Mouse (Mus musculus) stomach, postnatal 0 days (tissue): Measurements from ENCODE around the gene Rapgefl1. TPM values are rescaled to one million over a fixed set of nuclear protein-coding genes. Genes with fewer than 3 reads are reported as not detected.

ENCODE experiments used
- ATAC-seq: fragments of 200-750 bp; cut with Nextera tagmentation; 2 replicates; pipeline ENCODE4 v1.8.0; 2017; ENCODE audit not compliant: low FRiP score, low TSS enrichment
- DNase-seq: peaks from one replicate; pipeline ENCODE4 v3.0.0-alpha.2; 2016; ENCODE audit warnings: low spot score
- H3K27ac ChIP-seq: fragments of 300-500 bp; sonication (generic); replicated peaks from 2 replicates; pipeline ENCODE4 v1.5.1; 2014; ENCODE audit warnings: mild to moderate bottlenecking, control low read depth
- H3K27me3 ChIP-seq: fragments of 300-500 bp; sonication (generic); 2 replicates; pipeline ENCODE4 v1.6.1; 2014; ENCODE audit warnings: low read length; ENCODE audit not compliant: control insufficient read depth, insufficient read depth
- H3K36me3 ChIP-seq: fragments of 300-500 bp; sonication (generic); 2 replicates; pipeline ENCODE4 v1.6.1; 2014; ENCODE audit warnings: low read length, mixed read lengths; ENCODE audit not compliant: control insufficient read depth, insufficient read depth
- H3K4me1 ChIP-seq: fragments of 300-500 bp; sonication (generic); replicated peaks from 2 replicates; pipeline ENCODE4 v1.6.1; 2014; ENCODE audit warnings: antibody characterized with exemption; ENCODE audit not compliant: control insufficient read depth, insufficient read depth
- H3K4me2 ChIP-seq: fragments of 300-500 bp; sonication (generic); replicated peaks from 2 replicates; pipeline ENCODE4 v1.6.1; 2014; ENCODE audit warnings: low read depth, mild to moderate bottlenecking, control low read depth, moderate library complexity
- H3K4me3 ChIP-seq: fragments of 300-500 bp; sonication (generic); 2 replicates; pipeline ENCODE4 v1.5.1; 2014; ENCODE audit warnings: low read depth, low read length, control low read depth
- H3K9ac ChIP-seq: fragments of 300-500 bp; sonication (generic); 2 replicates; pipeline ENCODE4 v1.6.1; 2014; ENCODE audit warnings: mild to moderate bottlenecking, low read length, control low read depth, mixed read lengths
- H3K9me3 ChIP-seq: fragments of 300-500 bp; sonication (generic); 2 replicates; pipeline ENCODE4 v1.6.1; 2016; ENCODE audit warnings: low read length; ENCODE audit not compliant: control insufficient read depth
- CTCF ChIP-seq: IDR thresholded peaks from 2 replicates; pipeline ENCODE4 v1.5.1; 2016; ENCODE audit warnings: antibody characterized with exemption, low read depth, mild to moderate bottlenecking, moderate library complexity
- EP300 ChIP-seq: optimal IDR thresholded peaks from 2 replicates; pipeline ENCODE3; 2016; ENCODE audit warnings: antibody characterized with exemption
- WGBS: fragments of 180-500 bp; shearing (Covaris S2); extraction: QIAGEN DNeasy Blood & Tissue Kit; methylation state at CpG from one replicate; pipeline ENCODE4 v1.1.7; 2014; 5-methylcytosine and 5-hydroxymethylcytosine counted together
- polyA plus RNA-seq: library from polyadenylated mRNA; unstranded; fragments of >200 nt; fragmentation: Nextera tagmentation; extraction: Ambion mirVana; gene quantifications from 2 replicates; pipeline ENCODE4 v1.2.1, GENCODE M21; 2015

Rapgefl1 gene
- polyA plus RNA-seq, 1 experiment from 2014 or later, result 6.9 TPM

- Histone ChIP-seq H3K4me2 (no peak overlapping the region), H3K9me3 (no peaks in the 10 kb centered on the region), H3K4me3 (no peak overlapping the region), H3K4me1 (no peaks in the 10 kb centered on the region), H3K27me3 (no peaks in the 10 kb centered on the region), H3K9ac (no peak overlapping the region), H3K36me3 (no peaks in the 10 kb centered on the region), H3K27ac (no peak overlapping the region)
- ATAC-seq (peak; percentile 70), DNase-seq (peak; percentile 89)
- TF ChIP-seq EP300 (no peak), CTCF (peak; percentile 89)
- WGBS, result 37% methylated on average over 14 of the region's 14 CpGs
Measured at GRCm38 (mm10) chr11:98858759-98859731, 22.5 kb downstream of the Rapgefl1 start.

- Histone ChIP-seq H3K4me1 (no peaks in the 10 kb centered on the region), H3K4me2 (peak within 1 kb of the TSS; percentile 66), H3K4me3 (peak within 1 kb of the TSS; percentile 69), H3K9me3 (no peaks in the 10 kb centered on the region), H3K36me3 (peaks cover 4% of the 10 kb centered on the region), H3K27me3 (no peaks in the 10 kb centered on the region), H3K27ac (peak within 1 kb of the TSS; percentile 93), H3K9ac (peak within 1 kb of the TSS; percentile 83)
- ATAC-seq, result peak; percentile 91
- peak; percentile 97 for DNase-seq
- TF ChIP-seq EP300 (no peak), CTCF (peak; percentile 86)
- WGBS, result 8% methylated on average over 36 of the region's 41 CpGs
Measured at GRCm38 (mm10) chr11:98863028-98863750, 26.6 kb downstream of the Rapgefl1 start, which contains the start of gene Wipf2. Wipf2 (plus strand) TSS chr11:98863638.

GRCm38 (mm10) chr11:98863751-98864429 lies 27.3 kb downstream of the Rapgefl1 start:
- H3K9ac ChIP-seq, result peak overlapping the region; percentile 83
- TF ChIP-seq CTCF (no peak), EP300 (no peak)
- DNase-seq (peak; percentile 71), ATAC-seq (peak; percentile 67)
- peak overlapping the region; percentile 93 for H3K27ac ChIP-seq
- H3K4me2 ChIP-seq, result peak overlapping the region; percentile 66
- no peaks in the 10 kb centered on the region for H3K4me1 ChIP-seq
- H3K27me3 ChIP-seq, result no peaks in the 10 kb centered on the region
- peaks cover 4% of the 10 kb centered on the region for H3K36me3 ChIP-seq
- no peaks in the 10 kb centered on the region for H3K9me3 ChIP-seq
- H3K4me3 ChIP-seq, result peak overlapping the region; percentile 69
- under 1% methylated on average over 36 of the region's 39 CpGs for WGBS

- Histone ChIP-seq H3K4me3 (no peak overlapping the region), H3K27me3 (no peaks in the 10 kb centered on the region), H3K27ac (no peak overlapping the region), H3K9ac (no peak overlapping the region), H3K36me3 (peaks cover 8% of the 10 kb centered on the region), H3K4me1 (no peaks in the 10 kb centered on the region), H3K4me2 (no peak overlapping the region), H3K9me3 (no peaks in the 10 kb centered on the region)
- TF ChIP-seq EP300 (no peak), CTCF (no peak)
- 88% methylated on average over 12 of the region's 12 CpGs for WGBS
- ATAC-seq (no peak), DNase-seq (no peak)
Measured at GRCm38 (mm10) chr11:98867293-98867692, 30.7 kb downstream of the Rapgefl1 start.

- Histone ChIP-seq H3K27ac (peak overlapping the region; percentile 58; the same call in 1 of the 2 replicates), H3K4me2 (no peak overlapping the region), H3K9me3 (no peaks in the 10 kb centered on the region), H3K27me3 (no peaks in the 10 kb centered on the region), H3K4me1 (no peaks in the 10 kb centered on the region), H3K4me3 (no peak overlapping the region), H3K9ac (peak overlapping the region; percentile 13; the same call in 1 of the 2 replicates), H3K36me3 (peaks cover 8% of the 10 kb centered on the region)
- TF ChIP-seq CTCF, result no peak
- no peak for TF ChIP-seq EP300
- no peak for ATAC-seq
- WGBS, result 76% methylated on average over 8 of the region's 8 CpGs
- peak; percentile 18 for DNase-seq
Measured at GRCm38 (mm10) chr11:98869906-98870305, 33.3 kb downstream of the Rapgefl1 start.
